Mouse (Mus musculus): Measurements from ENCODE around the gene Plekhh3. TPM values are rescaled to one million over a fixed set of nuclear protein-coding genes. Genes with fewer than 3 reads are reported as not detected.

Gene Plekhh3
- polyA plus RNA-seq, 1 experiment from 2014 or later, result 12.8 TPM

DNA sequence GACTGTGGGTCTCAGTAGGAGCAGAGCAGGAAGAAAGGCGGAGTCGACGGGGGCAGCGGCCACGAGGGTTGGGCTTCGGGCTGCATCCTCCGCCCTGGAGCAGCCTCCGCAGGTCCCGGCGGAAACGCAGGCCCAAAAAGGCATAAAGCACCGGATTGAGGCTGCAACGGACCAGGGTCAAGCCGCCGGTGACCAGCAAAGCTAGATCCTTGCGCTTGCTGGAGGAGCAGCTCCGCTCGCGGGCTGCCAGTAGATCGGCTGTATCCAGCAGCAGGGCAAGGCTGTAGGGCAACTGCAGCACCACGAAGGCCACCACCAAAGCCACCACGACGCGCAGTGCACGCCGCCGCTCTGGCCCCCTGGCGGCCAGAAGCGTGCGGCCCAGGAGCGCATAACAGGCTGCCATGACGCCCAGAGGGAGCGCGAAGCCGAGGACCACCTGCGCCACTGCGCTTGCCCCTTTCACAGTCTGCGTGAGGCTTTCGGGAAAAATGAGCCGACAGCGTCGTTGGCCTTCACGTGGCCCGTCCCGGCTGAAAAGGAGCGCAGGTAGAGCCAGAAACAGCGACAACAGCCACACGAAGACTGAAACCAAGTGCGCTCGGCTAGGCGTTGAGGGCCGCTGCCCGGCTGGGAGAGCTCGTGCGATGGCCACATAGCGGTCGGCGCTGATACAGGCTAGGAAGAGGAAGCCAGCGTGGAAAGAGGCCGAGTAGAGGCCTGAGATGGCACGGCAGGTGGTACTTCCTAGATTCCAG lies 2.7 kb upstream of the Plekhh3 start:
- H3K9me3 ChIP-seq (ENCODE audit: control insufficient read depth, low read length), result no peaks in the 10 kb centered on the region
- H3K4me1 ChIP-seq (ENCODE audit: control insufficient read depth in 2 of 2, insufficient read depth in 2 of 2, low read length in 2 of 2), result peaks cover 33 to 62% of the 10 kb centered on the region in 2 experiments
- no peaks in the 10 kb centered on the region for H3K36me3 ChIP-seq (ENCODE audit: control insufficient read depth, insufficient read depth, low read length)
- peak overlapping the region; percentile 69 for H3K9ac ChIP-seq (ENCODE audit: low read length)
- H3K27ac ChIP-seq (replicated peaks in 1 of 2; ENCODE audit: control insufficient read depth in 1 of 2, insufficient read depth in 1 of 2, low read depth in 2 of 2, low read length in 2 of 2), result peak overlapping the region; percentile 37 to 75
- H3K4me2 ChIP-seq (ENCODE audit: low read length), result peak overlapping the region; percentile 98
- H3K4me3 ChIP-seq (ENCODE audit: control insufficient read depth in 1 of 2, insufficient read depth in 1 of 2, low read depth in 1 of 2, low read length in 2 of 2), result peak overlapping the region; percentile 32 to 48
- peaks cover 22% of the 10 kb centered on the region for H3K27me3 ChIP-seq (ENCODE audit: control insufficient read depth, insufficient read depth, low read length)
- WGBS, result 3% methylated on average over 61 of the region's 61 CpGs
- peak; percentile 38 for ATAC-seq (ENCODE audit: insufficient number of reproducible peaks, insufficient read depth, low FRiP score, low read depth)

GRCm38 (mm10) chr11:101173112-101173511 lies 2.0 kb upstream of the Plekhh3 start:
- WGBS, result 14% methylated on average over 11 of the region's 11 CpGs
- Histone ChIP-seq H3K4me1 (ENCODE audit: control insufficient read depth in 2 of 2, insufficient read depth in 2 of 2, low read length in 2 of 2) (peaks cover 33 to 63% of the 10 kb centered on the region in 2 experiments), H3K27ac (replicated peaks in 1 of 2; ENCODE audit: control insufficient read depth in 1 of 2, insufficient read depth in 1 of 2, low read depth in 2 of 2, low read length in 2 of 2) (peak overlapping the region; percentile 37 to 75; a peak in 3 of 4 replicates), H3K36me3 (ENCODE audit: control insufficient read depth, insufficient read depth, low read length) (peaks cover 3% of the 10 kb centered on the region; the same call in 1 of the 2 replicates), H3K4me3 (ENCODE audit: control insufficient read depth in 1 of 2, insufficient read depth in 1 of 2, low read depth in 1 of 2, low read length in 2 of 2) (peak overlapping the region in 1 of 2 experiments; percentile 48; a peak in 1 of 4 replicates), H3K9me3 (ENCODE audit: control insufficient read depth, low read length) (no peaks in the 10 kb centered on the region), H3K4me2 (ENCODE audit: low read length) (peak overlapping the region; percentile 98), H3K27me3 (ENCODE audit: control insufficient read depth, insufficient read depth, low read length) (peaks cover 18% of the 10 kb centered on the region), H3K9ac (ENCODE audit: low read length) (peak overlapping the region; percentile 69)
- ATAC-seq (ENCODE audit: insufficient number of reproducible peaks, insufficient read depth, low FRiP score, low read depth), result no peak

DNA sequence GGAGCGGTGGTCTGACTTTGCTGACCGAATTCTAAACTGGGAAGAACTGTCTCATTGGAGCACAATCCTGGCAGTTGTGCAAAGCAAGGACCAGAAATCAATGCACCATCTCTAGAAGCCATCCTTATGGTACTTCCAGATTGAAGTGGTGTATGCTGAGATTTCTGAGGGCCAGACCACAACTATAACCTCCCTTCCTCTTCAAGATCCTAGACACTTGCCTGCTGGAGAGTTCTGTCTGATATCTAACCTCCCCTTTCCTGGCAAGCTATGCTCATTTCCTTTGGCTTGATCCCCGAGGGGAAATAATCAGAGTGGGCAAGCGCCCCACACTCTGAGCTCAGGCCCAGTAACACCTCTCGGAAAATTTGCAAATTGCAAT lies 1.3 kb upstream of the Plekhh3 start:
- Histone ChIP-seq H3K9ac (ENCODE audit: low read length) (peak overlapping the region; percentile 71), H3K4me1 (ENCODE audit: control insufficient read depth in 2 of 2, insufficient read depth in 2 of 2, low read length in 2 of 2) (peaks cover 33 to 63% of the 10 kb centered on the region in 2 experiments), H3K9me3 (ENCODE audit: control insufficient read depth, low read length) (no peaks in the 10 kb centered on the region), H3K36me3 (ENCODE audit: control insufficient read depth, insufficient read depth, low read length) (peaks cover 10% of the 10 kb centered on the region), H3K4me3 (ENCODE audit: control insufficient read depth in 1 of 2, insufficient read depth in 1 of 2, low read depth in 1 of 2, low read length in 2 of 2) (peak overlapping the region; percentile 48 to 71), H3K27me3 (ENCODE audit: control insufficient read depth, insufficient read depth, low read length) (peaks cover 18% of the 10 kb centered on the region), H3K4me2 (ENCODE audit: low read length) (peak overlapping the region; percentile 98), H3K27ac (replicated peaks in 1 of 2; ENCODE audit: control insufficient read depth in 1 of 2, insufficient read depth in 1 of 2, low read depth in 2 of 2, low read length in 2 of 2) (peak overlapping the region; percentile 82 to 86)
- ATAC-seq (ENCODE audit: insufficient number of reproducible peaks, insufficient read depth, low FRiP score, low read depth), result no peak
- WGBS, result 15% methylated on average over 5 of the region's 5 CpGs

DNA sequence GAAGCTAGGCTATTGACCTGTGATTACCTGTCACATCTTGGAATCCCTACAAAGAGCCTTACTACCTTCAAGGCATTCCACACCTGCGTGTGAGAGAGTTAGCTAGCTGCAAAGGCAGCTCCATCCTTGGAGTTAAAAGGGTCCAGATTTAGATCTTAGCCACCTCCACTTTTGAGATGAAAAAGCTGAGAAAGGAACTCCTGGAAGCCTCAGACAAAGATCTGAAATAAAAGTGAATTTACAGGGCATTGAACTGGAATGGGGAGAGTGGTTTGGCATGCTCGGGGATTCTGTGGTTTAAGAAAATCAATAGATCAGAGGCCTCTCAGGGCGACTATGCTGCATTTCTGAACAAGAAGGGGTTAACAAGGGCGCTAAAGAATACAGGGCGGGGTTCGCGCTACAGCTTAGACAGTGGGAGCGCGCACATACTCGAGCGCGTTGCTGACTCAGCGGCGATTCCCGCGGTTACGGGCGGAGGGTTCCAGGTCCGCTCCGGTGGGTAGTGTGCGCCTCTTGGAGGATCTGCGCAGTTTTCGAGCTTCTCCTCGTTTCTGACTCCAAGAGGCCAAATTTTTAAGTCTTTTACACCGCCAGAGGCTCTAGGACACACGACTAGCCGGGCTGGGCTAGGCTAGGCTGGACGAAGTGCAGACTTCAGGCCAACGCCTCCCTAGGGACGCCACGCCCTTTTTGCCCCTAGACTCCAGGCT lies 726 bp upstream of the Plekhh3 start:
- peak; percentile 41 for ATAC-seq (ENCODE audit: insufficient number of reproducible peaks, insufficient read depth, low FRiP score, low read depth)
- H3K4me3 ChIP-seq (ENCODE audit: control insufficient read depth in 1 of 2, insufficient read depth in 1 of 2, low read depth in 1 of 2, low read length in 2 of 2), result peak overlapping the region; percentile 48 to 71
- under 1% methylated on average over 31 of the region's 31 CpGs for WGBS
- peak overlapping the region; percentile 82 to 86 for H3K27ac ChIP-seq (replicated peaks in 1 of 2; ENCODE audit: control insufficient read depth in 1 of 2, insufficient read depth in 1 of 2, low read depth in 2 of 2, low read length in 2 of 2)
- no peaks in the 10 kb centered on the region for H3K9me3 ChIP-seq (ENCODE audit: control insufficient read depth, low read length)
- peak overlapping the region; percentile 71 for H3K9ac ChIP-seq (ENCODE audit: low read length)
- peak overlapping the region; percentile 98 for H3K4me2 ChIP-seq (ENCODE audit: low read length)
- peaks cover 15% of the 10 kb centered on the region for H3K36me3 ChIP-seq (ENCODE audit: control insufficient read depth, insufficient read depth, low read length)
- peaks cover 33 to 63% of the 10 kb centered on the region in 2 experiments for H3K4me1 ChIP-seq (ENCODE audit: control insufficient read depth in 2 of 2, insufficient read depth in 2 of 2, low read length in 2 of 2)
- peaks cover 20% of the 10 kb centered on the region for H3K27me3 ChIP-seq (ENCODE audit: control insufficient read depth, insufficient read depth, low read length)

DNA sequence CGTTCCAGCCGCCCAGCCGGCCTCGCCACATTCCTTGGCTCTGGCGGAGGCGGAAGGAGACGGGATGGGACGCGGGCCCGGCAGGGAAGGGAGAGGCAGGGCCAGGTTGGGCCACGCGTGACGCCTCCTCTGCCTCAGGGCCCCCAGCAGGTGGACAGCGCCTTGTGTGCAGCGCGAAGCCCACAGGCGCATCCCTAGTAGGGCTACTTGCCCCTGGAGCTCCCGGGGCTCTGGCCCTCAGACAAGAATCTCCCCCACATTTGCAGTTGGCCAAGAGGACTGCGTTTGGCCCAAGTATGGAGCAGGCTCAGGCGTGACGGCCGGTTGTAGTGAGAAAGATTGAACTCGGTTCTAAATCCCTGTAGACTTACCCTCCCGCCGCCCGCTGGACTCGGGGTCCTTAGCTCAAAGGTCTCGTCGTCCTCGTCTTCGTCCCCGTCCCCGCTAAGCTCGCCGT lies 769 bp downstream of the Plekhh3 start, which contains the start of gene Cntnap1:
TSS of gene Cntnap1 (plus strand) at position 170 of the 457 bp plus-strand sequence.
- no peak for ATAC-seq (ENCODE audit: insufficient number of reproducible peaks, insufficient read depth, low FRiP score, low read depth)
- Histone ChIP-seq H3K27me3 (ENCODE audit: control insufficient read depth, insufficient read depth, low read length) (peaks cover 26% of the 10 kb centered on the region), H3K27ac (replicated peaks in 1 of 2; ENCODE audit: control insufficient read depth in 1 of 2, insufficient read depth in 1 of 2, low read depth in 2 of 2, low read length in 2 of 2) (peak within 1 kb of the TSS; percentile 77 to 86), H3K4me3 (ENCODE audit: control insufficient read depth in 1 of 2, insufficient read depth in 1 of 2, low read depth in 1 of 2, low read length in 2 of 2) (peak within 1 kb of the TSS; percentile 70 to 82), H3K9ac (ENCODE audit: low read length) (peak within 1 kb of the TSS; percentile 82), H3K4me2 (ENCODE audit: low read length) (peak within 1 kb of the TSS; percentile 98), H3K4me1 (ENCODE audit: control insufficient read depth in 2 of 2, insufficient read depth in 2 of 2, low read length in 2 of 2) (peaks cover 30 to 50% of the 10 kb centered on the region in 2 experiments), H3K36me3 (ENCODE audit: control insufficient read depth, insufficient read depth, low read length) (peaks cover 30% of the 10 kb centered on the region), H3K9me3 (ENCODE audit: control insufficient read depth, low read length) (no peaks in the 10 kb centered on the region)
- WGBS, result 0% methylated on average over 35 of the region's 35 CpGs

DNA sequence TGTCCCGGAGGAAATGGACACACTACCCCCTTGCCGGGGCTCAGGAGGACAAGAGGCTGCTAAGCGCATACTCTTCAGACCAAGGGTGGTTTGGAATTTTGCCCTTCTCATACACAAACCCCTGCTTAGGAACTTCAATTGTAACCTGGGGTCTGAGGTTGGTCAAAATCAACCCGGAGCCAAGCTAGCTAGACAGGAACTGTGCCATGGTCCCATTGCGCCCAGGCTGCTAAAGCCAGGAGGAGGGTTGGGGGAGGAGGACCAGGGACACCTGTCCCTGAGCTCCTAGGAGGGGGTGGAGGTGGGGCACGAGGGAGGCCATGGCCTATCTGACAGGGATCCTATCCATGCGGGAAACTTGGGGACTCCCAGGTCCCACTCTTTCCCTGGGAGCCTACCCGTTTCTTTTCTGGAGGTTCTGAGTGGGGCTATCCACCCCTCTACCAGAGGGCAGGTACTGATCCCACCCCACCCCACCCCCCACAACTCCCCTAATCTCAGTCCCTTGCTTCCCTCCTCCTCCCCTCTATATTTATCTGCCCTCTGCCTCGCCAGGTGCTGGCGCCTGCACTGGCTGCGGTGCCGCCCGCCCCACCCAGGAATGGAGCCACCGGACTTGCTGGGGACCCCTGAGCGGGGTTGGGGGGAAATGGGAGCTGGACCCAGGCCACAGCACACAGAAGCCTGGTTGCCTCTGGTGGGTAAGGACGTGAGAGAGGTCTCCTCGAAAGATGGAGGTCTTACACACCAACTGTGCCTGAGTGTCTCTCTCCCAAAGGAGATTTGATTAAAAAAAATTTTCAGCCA lies 1.6 kb downstream of the Plekhh3 start:
- WGBS, result 20% methylated on average over 17 of the region's 17 CpGs
- ATAC-seq (ENCODE audit: insufficient number of reproducible peaks, insufficient read depth, low FRiP score, low read depth), result no peak
- H3K27ac ChIP-seq (replicated peaks in 1 of 2; ENCODE audit: control insufficient read depth in 1 of 2, insufficient read depth in 1 of 2, low read depth in 2 of 2, low read length in 2 of 2), result no peak overlapping the region
- peak overlapping the region; percentile 70 to 82 for H3K4me3 ChIP-seq (ENCODE audit: control insufficient read depth in 1 of 2, insufficient read depth in 1 of 2, low read depth in 1 of 2, low read length in 2 of 2)
- peak overlapping the region; percentile 82 for H3K9ac ChIP-seq (ENCODE audit: low read length)
- peak overlapping the region; percentile 98 for H3K4me2 ChIP-seq (ENCODE audit: low read length)
- H3K36me3 ChIP-seq (ENCODE audit: control insufficient read depth, insufficient read depth, low read length), result peaks cover 39% of the 10 kb centered on the region
- H3K27me3 ChIP-seq (ENCODE audit: control insufficient read depth, insufficient read depth, low read length), result peaks cover 31% of the 10 kb centered on the region
- peaks cover 29 to 46% of the 10 kb centered on the region in 2 experiments for H3K4me1 ChIP-seq (ENCODE audit: control insufficient read depth in 2 of 2, insufficient read depth in 2 of 2, low read length in 2 of 2)
- no peaks in the 10 kb centered on the region for H3K9me3 ChIP-seq (ENCODE audit: control insufficient read depth, low read length)
